Mouse (Mus musculus): ENCODE data around the gene Morc1.

- TF ChIP-seq CTCF (conservative IDR thresholded peaks at IDR 0.05 in 1 of 2, IDR thresholded peaks at IDR 0.05 in 1 of 2; ENCODE audit: low read depth in 2 of 2, low read length in 2 of 2) (no peak), ETS1 (conservative IDR thresholded peaks at IDR 0.05; ENCODE audit: low read depth, low read length) (no peak), POLR2A (IDR thresholded peaks at IDR 0.05; ENCODE audit: low read depth, low read length) (no peak), USF2 (conservative IDR thresholded peaks at IDR 0.05; ENCODE audit: low read depth, low read length) (no peak), POLR2AphosphoS2 (IDR thresholded peaks at IDR 0.05; ENCODE audit: low read depth, low read length) (no peak), USF1 (IDR thresholded peaks at IDR 0.05; ENCODE audit: low read depth, low read length) (no peak), ZNF384 (IDR thresholded peaks at IDR 0.05; ENCODE audit: low read depth, low read length) (no peak), NRF1 (IDR thresholded peaks at IDR 0.05; ENCODE audit: low read depth, low read length) (no peak)
Observed at GRCm38 (mm10) chr16:48403423-48403822, 27.6 kb upstream of the Morc1 start.
